ENCODE assay signal across 9 mouse cellular contexts in the genomic region with DNA sequence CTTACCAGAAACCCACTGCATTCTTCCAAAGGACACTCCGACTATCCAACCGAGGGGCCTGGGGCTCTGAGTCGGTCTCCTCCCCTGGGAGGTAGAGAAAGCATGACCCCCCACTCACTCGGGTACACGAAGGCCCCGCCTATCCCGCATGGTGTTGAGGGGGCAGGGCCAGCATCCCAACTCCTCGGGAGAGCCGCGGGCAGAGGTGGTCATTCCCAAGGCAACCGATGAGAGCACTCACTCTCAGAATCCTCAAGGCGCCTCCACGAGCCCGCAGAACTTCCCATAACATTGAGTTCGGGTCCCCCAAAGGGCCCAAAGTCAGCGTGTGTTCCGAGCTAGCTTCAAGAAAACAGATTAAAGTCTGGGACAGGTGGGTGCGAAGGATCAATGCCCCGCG. TPM values are rescaled to one million over a fixed set of nuclear protein-coding genes. Genes with fewer than 3 reads are reported as not detected.
A peak's percentile ranks its signal among the peaks of the same experiment; 100 is the strongest.
DNase-seq lines count a peak whose midpoint lies in the region; ATAC-seq and TF ChIP-seq lines count a peak whose summit lies in the region.
"Had no signal": no experiment of that assay in that cellular context is flagged by ENCODE, and none has a peak within 500 bp of the region (broad histone marks: within the 10 kb centered on the region; RNA-seq: fewer than 3 reads in every experiment).

No protein-coding gene starts in this region.

- peaks cover 29% of the 10 kb centered on the region for H3K27me3 ChIP-seq in embryonic facial prominence, embryonic 13.5 days
- no peaks in the 10 kb centered on the region for H3K27me3 ChIP-seq in intestine, embryonic 14.5 days (replicated peaks; ENCODE audit: control insufficient read depth, insufficient read depth, low read length)
- no peaks in the 10 kb centered on the region for H3K27me3 ChIP-seq in liver, postnatal 0 days (ENCODE audit: insufficient read depth, low read length)

- 2% methylated on average over 20 of the region's 20 CpGs for WGBS in embryonic facial prominence, embryonic 13.5 days
- 1% methylated on average over 20 of the region's 20 CpGs for WGBS in intestine, embryonic 14.5 days
- WGBS in liver, postnatal 0 days (ENCODE audit: insufficient replicate concordance), result 6% methylated on average over 20 of the region's 20 CpGs

- TF ChIP-seq CTCF in layer of hippocampus, adult 2 months (conservative IDR thresholded peaks at IDR 0.05), result no peak; the same call in 1 of the 2 replicates
- TF ChIP-seq CTCF in liver, postnatal 0 days (IDR thresholded peaks at IDR 0.05; ENCODE audit: low read depth), result no peak

- TF ChIP-seq EP300 in liver, postnatal 0 days (IDR thresholded peaks at IDR 0.05; ENCODE audit: low read depth), result no peak

- DNase-seq in layer of hippocampus, adult 2 months (ENCODE audit: low spot score in 2 of 2), result no peak
- no peak for DNase-seq in layer of hippocampus, postnatal 14 days (ENCODE audit: low spot score in 2 of 2)
- peak; percentile 33 for DNase-seq in adrenal gland, postnatal 25 days
- no peak for DNase-seq in intestine, embryonic 14.5 days (ENCODE audit: low spot score)
- peak; percentile 34 for DNase-seq in liver, postnatal 0 days
- peak; percentile 44 for DNase-seq in retina, embryonic 14.5 days (ENCODE audit: low spot score)
- no peak for DNase-seq in B cell, adult 2 months

- H3K36me3 ChIP-seq in embryonic facial prominence, embryonic 13.5 days, result peaks cover 18% of the 10 kb centered on the region
- H3K36me3 ChIP-seq in intestine, embryonic 14.5 days (ENCODE audit: control insufficient read depth, insufficient read depth, low read length), result peaks cover under 1% of the 10 kb centered on the region; the same call in 1 of the 2 replicates
- H3K36me3 ChIP-seq in liver, postnatal 0 days (replicated peaks; ENCODE audit: insufficient read depth, low read length), result peaks cover 10% of the 10 kb centered on the region

- H3K27ac ChIP-seq in layer of hippocampus, adult 2 months, result peak overlapping the region; percentile 97
- H3K27ac ChIP-seq in embryonic facial prominence, embryonic 13.5 days, result no peak overlapping the region
- H3K27ac ChIP-seq in intestine, embryonic 14.5 days (ENCODE audit: low read depth), result no peak overlapping the region
- peak overlapping the region; percentile 68 for H3K27ac ChIP-seq in liver, postnatal 0 days (ENCODE audit: low read depth)

- peak overlapping the region; percentile 88 for H3K4me2 ChIP-seq in embryonic facial prominence, embryonic 13.5 days
- peak overlapping the region; percentile 63 for H3K4me2 ChIP-seq in intestine, embryonic 14.5 days (ENCODE audit: low read length)
- H3K4me2 ChIP-seq in liver, postnatal 0 days (ENCODE audit: low read depth, low read length), result peak overlapping the region; percentile 84

- ATAC-seq in embryonic facial prominence, embryonic 13.5 days (ENCODE audit: insufficient number of reproducible peaks, insufficient read depth, low FRiP score, low TSS enrichment, low read depth), result peak; percentile 50; the same call in 1 of the 2 replicates
- ATAC-seq in intestine, embryonic 14.5 days (replicated peaks; ENCODE audit: low FRiP score, low TSS enrichment, low read depth), result peak; percentile 73
- ATAC-seq in liver, postnatal 0 days, result peak; percentile 31

- H3K4me3 ChIP-seq in layer of hippocampus, adult 2 months, result peak overlapping the region; percentile 86
- H3K4me3 ChIP-seq in embryonic facial prominence, embryonic 13.5 days, result peak overlapping the region; percentile 60
- H3K4me3 ChIP-seq in intestine, embryonic 14.5 days (ENCODE audit: low read depth, low read length), result peak overlapping the region; percentile 61
- peak overlapping the region; percentile 47 for H3K4me3 ChIP-seq in liver, postnatal 0 days (ENCODE audit: low read depth, low read length)

- peak overlapping the region; percentile 72 for H3K9ac ChIP-seq in embryonic facial prominence, embryonic 13.5 days
- peak overlapping the region; percentile 49 for H3K9ac ChIP-seq in intestine, embryonic 14.5 days (ENCODE audit: low read length)
- peak overlapping the region; percentile 49 for H3K9ac ChIP-seq in liver, postnatal 0 days (replicated peaks)

- peaks cover 18% of the 10 kb centered on the region for H3K4me1 ChIP-seq in embryonic facial prominence, embryonic 13.5 days
- H3K4me1 ChIP-seq in intestine, embryonic 14.5 days (replicated peaks; ENCODE audit: control insufficient read depth, insufficient read depth, low read length), result peaks cover 3% of the 10 kb centered on the region; the same call in 1 of the 2 replicates
- H3K4me1 ChIP-seq in liver, postnatal 0 days (ENCODE audit: insufficient read depth), result peaks cover 15% of the 10 kb centered on the region

- no peaks in the 10 kb centered on the region for H3K9me3 ChIP-seq in embryonic facial prominence, embryonic 13.5 days
- H3K9me3 ChIP-seq in intestine, embryonic 14.5 days (ENCODE audit: control insufficient read depth, low read length), result no peaks in the 10 kb centered on the region
- H3K9me3 ChIP-seq in liver, postnatal 0 days (ENCODE audit: low read length), result no peaks in the 10 kb centered on the region

RNA-seq across cellular contexts. Expression of gene Apobr, which starts 2.0 kb away (rescaled TPM):
- total RNA-seq in layer of hippocampus, adult 2 months (2021), result under 1 TPM; 0.37 to 0.44 TPM
- 1 to 10 TPM in 1 of 2 experiments, under 1 TPM in 1; 0.39 to 1.1 TPM for total RNA-seq in layer of hippocampus, postnatal 14 days (2021)
- total RNA-seq in adrenal gland, postnatal 25 days (2021), result 1.4 and 3.2 TPM in 2 replicates
- polyA plus RNA-seq in embryonic facial prominence, embryonic 13.5 days (2015; fragmentation: Nextera tagmentation; extraction: Ambion mirVana), result 0.59 and 0.65 TPM in 2 replicates
- 0.60 and 1.1 TPM in 2 replicates for polyA plus RNA-seq in intestine, embryonic 14.5 days (2014; fragmentation: Nextera tagmentation; extraction: Ambion mirVana)
- polyA plus RNA-seq in liver, postnatal 0 days (2015; fragmentation: Nextera tagmentation; extraction: Ambion mirVana), result 3.0 and 4.0 TPM in 2 replicates

RNA-seq across cellular contexts. Expression of gene Cln3, which starts 2.9 kb away (rescaled TPM):
- 10 to 100 TPM; 28.4 to 36.4 TPM for total RNA-seq in layer of hippocampus, adult 2 months (2021)
- 10 to 100 TPM; 24.3 to 28.3 TPM for total RNA-seq in layer of hippocampus, postnatal 14 days (2021)
- total RNA-seq in adrenal gland, postnatal 25 days (2021), result 31.7 and 42.7 TPM in 2 replicates
- 34.0 and 37.9 TPM in 2 replicates for polyA plus RNA-seq in embryonic facial prominence, embryonic 13.5 days (2015; fragmentation: Nextera tagmentation; extraction: Ambion mirVana)
- 24.3 and 30.3 TPM in 2 replicates for polyA plus RNA-seq in intestine, embryonic 14.5 days (2014; fragmentation: Nextera tagmentation; extraction: Ambion mirVana)
- polyA plus RNA-seq in liver, postnatal 0 days (2015; fragmentation: Nextera tagmentation; extraction: Ambion mirVana), result 12.3 and 14.6 TPM in 2 replicates

RNA-seq across cellular contexts. Expression of gene Il27, which starts 12.0 kb away (rescaled TPM):
- total RNA-seq in layer of hippocampus, adult 2 months (2021), result not detected
- total RNA-seq in layer of hippocampus, postnatal 14 days (2021), result not detected
- not detected in 2 replicates for total RNA-seq in adrenal gland, postnatal 25 days (2021)
- not detected in 2 replicates for polyA plus RNA-seq in embryonic facial prominence, embryonic 13.5 days (2015; fragmentation: Nextera tagmentation; extraction: Ambion mirVana)
- not detected in 2 replicates for polyA plus RNA-seq in intestine, embryonic 14.5 days (2014; fragmentation: Nextera tagmentation; extraction: Ambion mirVana)
- 0.18 and 0.21 TPM in 2 replicates for polyA plus RNA-seq in liver, postnatal 0 days (2015; fragmentation: Nextera tagmentation; extraction: Ambion mirVana)
- total RNA-seq: left cerebral cortex, adult 18-20 months had no signal

RNA-seq across cellular contexts. Expression of gene Eif3c, which starts 16.5 kb away (rescaled TPM):
- 100 to 1,000 TPM; 174 to 190 TPM for total RNA-seq in layer of hippocampus, adult 2 months (2021)
- 100 to 1,000 TPM; 182 to 189 TPM for total RNA-seq in layer of hippocampus, postnatal 14 days (2021)
- total RNA-seq in adrenal gland, postnatal 25 days (2021), result 256 and 282 TPM in 2 replicates
- polyA plus RNA-seq in embryonic facial prominence, embryonic 13.5 days (2015; fragmentation: Nextera tagmentation; extraction: Ambion mirVana), result 199 and 205 TPM in 2 replicates
- polyA plus RNA-seq in intestine, embryonic 14.5 days (2014; fragmentation: Nextera tagmentation; extraction: Ambion mirVana), result 184 and 188 TPM in 2 replicates
- 78.4 and 90.9 TPM in 2 replicates for polyA plus RNA-seq in liver, postnatal 0 days (2015; fragmentation: Nextera tagmentation; extraction: Ambion mirVana)

RNA-seq across cellular contexts. Expression of gene Nupr1, which starts 47.9 kb away (rescaled TPM):
- 10 to 100 TPM; 10.3 to 12.2 TPM for total RNA-seq in layer of hippocampus, adult 2 months (2021)
- 1 to 10 TPM; 4.2 to 4.4 TPM for total RNA-seq in layer of hippocampus, postnatal 14 days (2021)
- total RNA-seq in adrenal gland, postnatal 25 days (2021), result 12.1 and 20.7 TPM in 2 replicates
- 5.5 and 6.1 TPM in 2 replicates for polyA plus RNA-seq in embryonic facial prominence, embryonic 13.5 days (2015; fragmentation: Nextera tagmentation; extraction: Ambion mirVana)
- 6.6 and 27.3 TPM in 2 replicates for polyA plus RNA-seq in intestine, embryonic 14.5 days (2014; fragmentation: Nextera tagmentation; extraction: Ambion mirVana)
- 4.0 and 4.5 TPM in 2 replicates for polyA plus RNA-seq in liver, postnatal 0 days (2015; fragmentation: Nextera tagmentation; extraction: Ambion mirVana)

Comparison
In these comparisons a context has a peak if more than half of its experiments do, and no peak if none do; other contexts are left out.
1. DNase-seq: peak in adrenal gland, postnatal 25 days (single experiment), liver, postnatal 0 days (single experiment) and retina, embryonic 14.5 days (single experiment); none in layer of hippocampus, adult 2 months (0 of 2), layer of hippocampus, postnatal 14 days (0 of 2), intestine, embryonic 14.5 days (single experiment) and B cell, adult 2 months (0 of 2).
2. H3K27ac ChIP-seq: peak in layer of hippocampus, adult 2 months (single experiment) and liver, postnatal 0 days (single experiment); none in embryonic facial prominence, embryonic 13.5 days (single experiment) and intestine, embryonic 14.5 days (single experiment).
3. Peak in every context shown above with its lines, with median percentiles within 50 percentile points of each other: H3K4me3 ChIP-seq, ATAC-seq, H3K4me2 ChIP-seq and H3K9ac ChIP-seq.